Mouse (Mus musculus) MEL (cell line): ENCODE measurements around the gene Cep152.
A peak's percentile ranks its signal among the peaks of the same experiment; 100 is the strongest.

Source experiments
- BHLHE40 ChIP-seq: IDR thresholded peaks from 2 replicates; pipeline ENCODE4 v1.6.1; 2012; ENCODE audit warnings: low read depth, mild to moderate bottlenecking, inconsistent platforms, low read length, improper control_type of control experiment, borderline replicate concordance
- CTCF ChIP-seq, 3 experiments: IDR thresholded peaks in 2 of 3; conservative IDR thresholded peaks in 1 of 3; 2 replicates each; pipeline ENCODE4 v1.5.1; 2011 to 2012; ENCODE audit warnings: low read length in 3 of 3, low read depth in 2 of 3, mild to moderate bottlenecking in 2 of 3, improper control_type of control experiment in 1 of 3, inconsistent platforms in 1 of 3, mixed read lengths in 1 of 3, moderate library complexity in 1 of 3; ENCODE audit not compliant: control insufficient read depth in 1 of 3, insufficient read depth in 1 of 3, poor library complexity in 1 of 3, severe bottlenecking in 1 of 3
- EP300 ChIP-seq, 2 experiments: IDR thresholded peaks; 2 replicates each; pipeline ENCODE4 v1.6.1; 2011; ENCODE audit warnings: improper control_type of control experiment in 2 of 2, low read length in 2 of 2, low read depth in 1 of 2, mild to moderate bottlenecking in 1 of 2
- JUND ChIP-seq: IDR thresholded peaks from 2 replicates; pipeline ENCODE4 v1.6.1; 2011; ENCODE audit warnings: low read depth, mild to moderate bottlenecking, improper control_type of control experiment, low read length
- MEF2A ChIP-seq: IDR thresholded peaks from 2 replicates; pipeline ENCODE4 v1.6.1; 2014; ENCODE audit warnings: low read depth, mild to moderate bottlenecking, inconsistent platforms, low read length, improper control_type of control experiment; ENCODE audit not compliant: poor library complexity, insufficient replicate concordance, severe bottlenecking; ENCODE audit errors: extremely low read depth
- MYC ChIP-seq: IDR thresholded peaks from 2 replicates; pipeline ENCODE4 v1.6.1; 2011; ENCODE audit warnings: low read depth, mild to moderate bottlenecking, low read length, improper control_type of control experiment, moderate library complexity
- POLR2A ChIP-seq, 2 experiments: IDR thresholded peaks; 2 replicates each; pipeline ENCODE4 v1.6.1; 2011 to 2012; ENCODE audit warnings: low read length in 2 of 2, mild to moderate bottlenecking in 2 of 2, control low read depth in 1 of 2, improper control_type of control experiment in 1 of 2, low read depth in 1 of 2, moderate library complexity in 1 of 2; ENCODE audit not compliant: control insufficient read depth in 1 of 2, insufficient read depth in 1 of 2, poor library complexity in 1 of 2
- POLR2AphosphoS2 ChIP-seq: IDR thresholded peaks from 2 replicates; pipeline ENCODE4 v1.6.1; 2011; ENCODE audit warnings: low read length, improper control_type of control experiment
- SIN3A ChIP-seq: IDR thresholded peaks from 2 replicates; pipeline ENCODE4 v1.6.1; 2012; ENCODE audit warnings: low read length, improper control_type of control experiment, inconsistent platforms
- TAL1 ChIP-seq: IDR thresholded peaks from 2 replicates; pipeline ENCODE4 v1.6.1; 2012; ENCODE audit warnings: mild to moderate bottlenecking, inconsistent platforms, low read length, moderate library complexity, mixed read lengths
- TBP ChIP-seq: IDR thresholded peaks from 2 replicates; pipeline ENCODE4 v1.8.0; 2011; ENCODE audit warnings: low read depth, low read length, improper control_type of control experiment
- UBTF ChIP-seq: IDR thresholded peaks from 2 replicates; pipeline ENCODE4 v1.6.1; 2012; ENCODE audit warnings: low read depth, mild to moderate bottlenecking, inconsistent platforms, low read length, improper control_type of control experiment, moderate library complexity, borderline replicate concordance; ENCODE audit not compliant: insufficient read depth
- ZMIZ1 ChIP-seq: IDR thresholded peaks from 2 replicates; pipeline ENCODE4 v1.6.1; 2012; ENCODE audit warnings: low read depth, mild to moderate bottlenecking, inconsistent platforms, low read length, improper control_type of control experiment, moderate library complexity

GRCm38 (mm10) chr2:125670846-125671245, 45.9 kb upstream of the Cep152 start:
- no peak for TF ChIP-seq BHLHE40
- no peak for TF ChIP-seq POLR2A (IDR thresholded peaks at IDR 0.05; ENCODE audit: control insufficient read depth in 1 of 2, insufficient read depth in 1 of 2, low read depth in 1 of 2, low read length in 2 of 2, poor library complexity in 1 of 2)
- no peak for TF ChIP-seq MEF2A
- peak; percentile 7 to 55 (median 42); a peak in 4 of 6 replicates for TF ChIP-seq CTCF (IDR thresholded peaks at IDR 0.05 in 2 of 3, conservative IDR thresholded peaks at IDR 0.05 in 1 of 3; ENCODE audit: control insufficient read depth in 1 of 3, insufficient read depth in 1 of 3, low read depth in 2 of 3, low read length in 3 of 3, poor library complexity in 1 of 3, severe bottlenecking in 1 of 3)
- TF ChIP-seq TAL1: no peak
- TF ChIP-seq JUND: no peak
- no peak for TF ChIP-seq POLR2AphosphoS2
- TF ChIP-seq TBP: no peak
- no peak for TF ChIP-seq MYC
- TF ChIP-seq UBTF: no peak
- TF ChIP-seq SIN3A: no peak
- TF ChIP-seq ZMIZ1: no peak
- TF ChIP-seq EP300 (IDR thresholded peaks at IDR 0.05; ENCODE audit: low read depth in 1 of 2, low read length in 2 of 2): no peak
